Mouse (Mus musculus): ENCODE data around the gene Fcer1a. TPM values are rescaled to one million over a fixed set of nuclear protein-coding genes. Genes with fewer than 3 reads are reported as not detected.

Fcer1a gene
- polyA plus RNA-seq (2017; shearing (Covaris generic)): not detected

GRCm38 (mm10) chr1:173227081-173227480, at the start of gene Fcer1a:
Gene Fcer1a, minus strand, starts transcription at chr1:173227214.

DNA sequence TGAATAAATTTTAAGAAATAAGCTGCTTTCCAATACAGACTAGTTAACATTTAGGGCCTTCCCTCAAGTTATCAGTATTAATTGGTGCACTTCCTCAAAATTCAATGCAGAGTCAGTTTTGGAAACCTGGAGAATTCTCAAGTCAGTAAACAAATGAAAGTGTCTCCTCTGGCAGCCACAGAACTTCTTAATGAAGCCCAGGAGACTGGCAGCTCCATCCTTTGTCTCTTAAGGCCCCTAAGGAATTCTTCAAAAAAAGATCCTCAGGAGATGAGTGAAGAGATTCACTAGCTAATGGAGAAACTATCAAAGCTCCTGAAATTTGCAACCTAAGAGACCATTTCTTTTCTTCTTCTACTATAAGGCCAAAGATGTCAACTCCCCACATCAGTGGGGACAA, 38.7 kb upstream of the Fcer1a start, which contains the start of gene Olfr418:
Gene Olfr418 (plus strand): TSS at position 301 of the 400 bp plus-strand sequence.

DNA sequence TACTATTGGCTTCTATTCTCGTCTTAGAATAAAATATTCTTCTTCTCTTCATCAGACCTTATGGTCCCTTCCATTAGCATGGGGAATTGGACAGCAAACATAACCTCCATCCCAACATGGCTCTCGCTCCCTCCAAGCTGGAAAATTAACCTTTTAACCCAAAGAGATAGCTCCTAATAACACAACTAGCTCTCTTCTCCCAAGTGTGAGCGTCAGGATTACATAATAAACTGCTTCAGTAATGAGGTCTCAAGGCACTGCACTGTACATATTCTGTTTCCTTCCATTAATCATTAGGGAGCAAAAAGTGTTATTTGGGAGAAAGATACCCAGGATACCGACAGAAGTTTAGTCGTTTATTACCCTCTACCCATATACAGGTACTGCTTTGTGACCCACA, 14.9 kb downstream of the Fcer1a start, which contains the start of gene Olfr1404:
Gene Olfr1404 (plus strand): TSS at position 301 of the 400 bp plus-strand sequence.

DNA sequence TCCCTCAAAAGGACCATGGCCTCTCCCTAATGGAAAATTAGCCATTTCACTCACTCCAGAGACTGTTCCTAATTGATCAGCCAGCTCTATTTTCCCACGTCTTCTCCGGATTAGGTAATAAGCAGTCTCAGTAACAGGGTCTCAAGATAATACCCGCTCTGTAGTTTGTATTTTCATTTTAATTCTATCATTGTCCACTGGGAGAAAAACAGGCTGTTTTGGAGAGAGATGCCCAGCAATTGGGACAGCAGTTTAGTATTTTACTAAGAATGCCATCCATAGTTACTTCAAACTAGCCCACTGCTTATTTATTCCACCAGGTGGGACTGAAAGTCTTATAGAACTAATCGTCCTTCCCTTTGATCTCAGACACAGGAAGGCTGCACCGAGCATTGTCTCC, 29.5 kb downstream of the Fcer1a start, which contains the start of gene Olfr218:
Gene Olfr218 (plus strand): TSS at position 301 of the 400 bp plus-strand sequence.

GRCm38 (mm10) chr1:173190540-173190939, 36.5 kb downstream of the Fcer1a start, which contains the start of gene Olfr1406:
Gene Olfr1406, minus strand, starts transcription at chr1:173190640.

Other genes with a start within 250 kb of the Fcer1a start
- gene Olfr1408, start 89.8 kb downstream of the Fcer1a start, polyA plus RNA-seq (2017; shearing (Covaris generic)): not detected
- 0.10 TPM for gene Olfr1406, start 36.6 kb downstream of the Fcer1a start, polyA plus RNA-seq (2017; shearing (Covaris generic))
- gene Olfr218, start 29.4 kb downstream of the Fcer1a start, polyA plus RNA-seq (2017; shearing (Covaris generic)): not detected
- gene Olfr1404, start 14.8 kb downstream of the Fcer1a start, polyA plus RNA-seq (2017; shearing (Covaris generic)): not detected
- not detected for gene Olfr418, start 38.8 kb upstream of the Fcer1a start, polyA plus RNA-seq (2017; shearing (Covaris generic))
- not detected for gene Mptx2, start 50.6 kb upstream of the Fcer1a start, polyA plus RNA-seq (2017; shearing (Covaris generic))
- gene Ackr1, start 106.5 kb upstream of the Fcer1a start, polyA plus RNA-seq (2017; shearing (Covaris generic)): not detected
- 54.1 TPM for gene Aim2, start 123.7 kb upstream of the Fcer1a start, polyA plus RNA-seq (2017; shearing (Covaris generic))
- gene Cadm3, start 140.5 kb upstream of the Fcer1a start, polyA plus RNA-seq (2017; shearing (Covaris generic)): 0.12 TPM

Measured in CD4-positive, CD25-positive, alpha-beta regulatory T cell (primary cell).